Mouse (Mus musculus) gastrocnemius, adult 8-10 months (tissue): Measurements from ENCODE around the gene Pex11a. TPM values are rescaled to one million over a fixed set of nuclear protein-coding genes. Genes with fewer than 3 reads are reported as not detected.

Experiments
- DNase-seq, 2 experiments: peaks; one replicate each; pipeline ENCODE4 v3.0.0; 2022; ENCODE audit warnings: low spot score in 2 of 2
- total RNA-seq, 4 experiments: library from RNA; stranded (reverse); gene quantifications; 2 replicates each; pipeline ENCODE4 v1.2.4; 2022

Pex11a gene
- total RNA-seq, 4 experiments from 2014 or later = 12.3 to 17.2 (median 12.7) TPM

GRCm38 (mm10) chr7:79740279-79740678 is 2.7 kb downstream of the Pex11a start:
- no peak for DNase-seq

GRCm38 (mm10) chr7:79738913-79739312 is 4.0 kb downstream of the Pex11a start:
- no peak for DNase-seq

- DNase-seq = no peak
Measured at GRCm38 (mm10) chr7:79736511-79736910, 6.4 kb downstream of the Pex11a start.

GRCm38 (mm10) chr7:79734563-79734962 is 8.4 kb downstream of the Pex11a start:
- peak in 1 of 2 experiments; percentile 61 for DNase-seq

GRCm38 (mm10) chr7:79732622-79733021 is 10.3 kb downstream of the Pex11a start, which contains the start of gene Plin1:
Gene Plin1, minus strand, starts transcription at chr7:79732903.
- no peak for DNase-seq

GRCm38 (mm10) chr7:79731438-79731837 is 11.5 kb downstream of the Pex11a start:
- DNase-seq = no peak

- DNase-seq = no peak
Measured at GRCm38 (mm10) chr7:79729743-79730370, 13.1 kb downstream of the Pex11a start.

- no peak for DNase-seq
Measured at GRCm38 (mm10) chr7:79729169-79729568, 13.8 kb downstream of the Pex11a start.

- no peak for DNase-seq
Measured at GRCm38 (mm10) chr7:79728219-79728618, 14.7 kb downstream of the Pex11a start.

- no peak for DNase-seq
Measured at GRCm38 (mm10) chr7:79727091-79727490, 15.8 kb downstream of the Pex11a start.

- DNase-seq = no peak
Measured at GRCm38 (mm10) chr7:79721386-79721977, 21.4 kb downstream of the Pex11a start.

- DNase-seq = peak; percentile 64 to 68
Measured at GRCm38 (mm10) chr7:79715187-79715981, 27.5 kb downstream of the Pex11a start, which contains the start of gene Kif7. Gene Kif7, minus strand, starts transcription at chr7:79715720.

- DNase-seq = no peak
Measured at GRCm38 (mm10) chr7:79710831-79711230, 32.1 kb downstream of the Pex11a start.

GRCm38 (mm10) chr7:79710130-79710607 is 32.8 kb downstream of the Pex11a start:
- DNase-seq = no peak

GRCm38 (mm10) chr7:79705210-79705609 is 37.7 kb downstream of the Pex11a start:
- DNase-seq = no peak

GRCm38 (mm10) chr7:79702755-79703154 is 40.2 kb downstream of the Pex11a start:
- DNase-seq = no peak

- DNase-seq = no peak
Measured at GRCm38 (mm10) chr7:79696495-79696894, 46.4 kb downstream of the Pex11a start.

Other genes with a start within 250 kb of the Pex11a start
- under 1 TPM in 1 of 4 experiments, not detected in 3; 0.15 TPM for gene Rhcg, start 125.5 kb downstream of the Pex11a start, total RNA-seq
- gene Ticrr, start 82.9 kb downstream of the Pex11a start, total RNA-seq = not detected
- gene Kif7, start 27.4 kb downstream of the Pex11a start, total RNA-seq = under 1 TPM; 0.27 to 0.52 (median 0.38) TPM
- 10 to 100 TPM in 2 of 4 experiments, 1 to 10 TPM in 2; 1.7 to 34.7 (median 15.1) TPM for gene Plin1, start 10.2 kb downstream of the Pex11a start, total RNA-seq
- gene Wdr93, start within 50 bp of the Pex11a start, total RNA-seq = under 1 TPM in 2 of 4 experiments, not detected in 2; 0.11 to 0.13 TPM
- gene Mesp1, start 50.7 kb upstream of the Pex11a start, total RNA-seq = not detected
- not detected for gene Mesp2, start 67.6 kb upstream of the Pex11a start, total RNA-seq
- gene Anpep, start 117.9 kb upstream of the Pex11a start, total RNA-seq = 1 to 10 TPM; 2.8 to 5.8 (median 3.5) TPM
- gene Ap3s2, start 177.5 kb upstream of the Pex11a start, total RNA-seq = 10 to 100 TPM; 18.5 to 21.0 (median 20.0) TPM
- 1 to 10 TPM; 2.0 to 3.4 (median 2.7) TPM for gene Arpin, start 192.2 kb upstream of the Pex11a start, total RNA-seq